Mouse (Mus musculus) ovary, postnatal 14 days (tissue): ENCODE results near the gene Ostf1.

Experiments
- DNase-seq: peaks from one replicate; pipeline ENCODE4 v3.0.0; 2022; ENCODE audit warnings: low spot score

Ostf1 gene

GRCm38 (mm10) chr19:18631644-18632219, at the start of gene Ostf1, which contains the start of gene Nmrk1:
Gene Ostf1 (minus strand): TSS chr19:18631823.
Gene Nmrk1 (plus strand): TSS chr19:18631950.
- DNase-seq, result peak; percentile 96

- DNase-seq, result no peak
Observed at GRCm38 (mm10) chr19:18673116-18673515, 41.5 kb upstream of the Ostf1 start.

- no peak for DNase-seq
Observed at GRCm38 (mm10) chr19:18672498-18672897, 40.9 kb upstream of the Ostf1 start.

GRCm38 (mm10) chr19:18671056-18671741, 39.6 kb upstream of the Ostf1 start:
- DNase-seq, result peak; percentile 37

- peak; percentile 98 for DNase-seq
Observed at GRCm38 (mm10) chr19:18670608-18671007, 39.0 kb upstream of the Ostf1 start, which contains the start of gene Carnmt1. Gene Carnmt1 (plus strand): TSS chr19:18670764.

GRCm38 (mm10) chr19:18669551-18669950, 37.9 kb upstream of the Ostf1 start:
- DNase-seq, result no peak

GRCm38 (mm10) chr19:18666966-18667365, 35.3 kb upstream of the Ostf1 start:
- DNase-seq, result no peak

- no peak for DNase-seq
Observed at GRCm38 (mm10) chr19:18663904-18664303, 32.3 kb upstream of the Ostf1 start.

- no peak for DNase-seq
Observed at GRCm38 (mm10) chr19:18661683-18662082, 30.1 kb upstream of the Ostf1 start.

GRCm38 (mm10) chr19:18660466-18660865, 28.8 kb upstream of the Ostf1 start:
- no peak for DNase-seq

GRCm38 (mm10) chr19:18659349-18659748, 27.7 kb upstream of the Ostf1 start:
- DNase-seq, result no peak

- no peak for DNase-seq
Observed at GRCm38 (mm10) chr19:18658473-18658872, 26.9 kb upstream of the Ostf1 start.

- DNase-seq, result no peak
Observed at GRCm38 (mm10) chr19:18655999-18656398, 24.4 kb upstream of the Ostf1 start.

GRCm38 (mm10) chr19:18654984-18655383, 23.4 kb upstream of the Ostf1 start:
- no peak for DNase-seq

- no peak for DNase-seq
Observed at GRCm38 (mm10) chr19:18654330-18654729, 22.7 kb upstream of the Ostf1 start.

GRCm38 (mm10) chr19:18653058-18653457, 21.4 kb upstream of the Ostf1 start:
- no peak for DNase-seq

- DNase-seq, result no peak
Observed at GRCm38 (mm10) chr19:18652592-18652991, 21.0 kb upstream of the Ostf1 start.

- no peak for DNase-seq
Observed at GRCm38 (mm10) chr19:18650473-18650872, 18.9 kb upstream of the Ostf1 start.

- DNase-seq, result no peak
Observed at GRCm38 (mm10) chr19:18649955-18650354, 18.3 kb upstream of the Ostf1 start.

- DNase-seq, result no peak
Observed at GRCm38 (mm10) chr19:18648558-18648945, 16.9 kb upstream of the Ostf1 start.

GRCm38 (mm10) chr19:18647775-18648557, 16.3 kb upstream of the Ostf1 start:
- DNase-seq, result no peak

GRCm38 (mm10) chr19:18646853-18647420, 15.3 kb upstream of the Ostf1 start:
- no peak for DNase-seq

GRCm38 (mm10) chr19:18646397-18646796, 14.8 kb upstream of the Ostf1 start:
- DNase-seq, result no peak
